Mouse (Mus musculus): ENCODE results near the gene Wdfy4.
A peak's percentile ranks its signal among the peaks of the same experiment; 100 is the strongest.

Wdfy4 gene

GRCm38 (mm10) chr14:33185068-33185800, at the start of gene Wdfy4:
TSS of gene Wdfy4 (minus strand) at chr14:33185508.
- DNase-seq (ENCODE audit: inconsistent ontology term) = no peak

- peak; percentile 54 for DNase-seq (ENCODE audit: inconsistent ontology term)
Measured at GRCm38 (mm10) chr14:33232048-33232447, 46.7 kb upstream of the Wdfy4 start.

GRCm38 (mm10) chr14:33231311-33231710, 46.0 kb upstream of the Wdfy4 start:
- DNase-seq (ENCODE audit: inconsistent ontology term) = no peak

- no peak for DNase-seq (ENCODE audit: inconsistent ontology term)
Measured at GRCm38 (mm10) chr14:33230672-33231071, 45.4 kb upstream of the Wdfy4 start.

- no peak for DNase-seq (ENCODE audit: inconsistent ontology term)
Measured at GRCm38 (mm10) chr14:33225235-33225634, 39.9 kb upstream of the Wdfy4 start.

GRCm38 (mm10) chr14:33216343-33217208, 31.3 kb upstream of the Wdfy4 start:
- DNase-seq (ENCODE audit: inconsistent ontology term) = no peak

GRCm38 (mm10) chr14:33215163-33215562, 29.9 kb upstream of the Wdfy4 start:
- DNase-seq (ENCODE audit: inconsistent ontology term) = no peak

GRCm38 (mm10) chr14:33214767-33215128, 29.4 kb upstream of the Wdfy4 start:
- DNase-seq (ENCODE audit: inconsistent ontology term) = no peak

GRCm38 (mm10) chr14:33213823-33214766, 28.8 kb upstream of the Wdfy4 start, which contains the start of gene Arhgap22:
TSS of gene Arhgap22 (plus strand) at chr14:33214026.
- DNase-seq (ENCODE audit: inconsistent ontology term) = peak; percentile 85

GRCm38 (mm10) chr14:33212958-33213309, 27.6 kb upstream of the Wdfy4 start:
- no peak for DNase-seq (ENCODE audit: inconsistent ontology term)

- peak; percentile 54 for DNase-seq (ENCODE audit: inconsistent ontology term)
Measured at GRCm38 (mm10) chr14:33212271-33212957, 27.1 kb upstream of the Wdfy4 start.

GRCm38 (mm10) chr14:33210806-33211205, 25.5 kb upstream of the Wdfy4 start:
- DNase-seq (ENCODE audit: inconsistent ontology term) = no peak

- no peak for DNase-seq (ENCODE audit: inconsistent ontology term)
Measured at GRCm38 (mm10) chr14:33208331-33208730, 23.0 kb upstream of the Wdfy4 start.

- DNase-seq (ENCODE audit: inconsistent ontology term) = peak; percentile 24
Measured at GRCm38 (mm10) chr14:33207011-33207410, 21.7 kb upstream of the Wdfy4 start.

- peak; percentile 19 for DNase-seq (ENCODE audit: inconsistent ontology term)
Measured at GRCm38 (mm10) chr14:33205280-33205965, 20.1 kb upstream of the Wdfy4 start.

- no peak for DNase-seq (ENCODE audit: inconsistent ontology term)
Measured at GRCm38 (mm10) chr14:33203777-33204176, 18.5 kb upstream of the Wdfy4 start.

GRCm38 (mm10) chr14:33202885-33203284, 17.6 kb upstream of the Wdfy4 start:
- no peak for DNase-seq (ENCODE audit: inconsistent ontology term)

GRCm38 (mm10) chr14:33202161-33202560, 16.9 kb upstream of the Wdfy4 start:
- DNase-seq (ENCODE audit: inconsistent ontology term) = no peak

GRCm38 (mm10) chr14:33194241-33194640, 8.9 kb upstream of the Wdfy4 start:
- no peak for DNase-seq (ENCODE audit: inconsistent ontology term)

GRCm38 (mm10) chr14:33193762-33194161, 8.5 kb upstream of the Wdfy4 start:
- DNase-seq (ENCODE audit: inconsistent ontology term) = no peak

- DNase-seq (ENCODE audit: inconsistent ontology term) = no peak
Measured at GRCm38 (mm10) chr14:33190646-33191045, 5.3 kb upstream of the Wdfy4 start.

Measured in Muller cell, postnatal 12 days (primary cell).